Mouse (Mus musculus) forebrain, embryonic 12.5 days (tissue): ENCODE data around the gene Shroom3. TPM values are rescaled to one million over a fixed set of nuclear protein-coding genes. Genes with fewer than 3 reads are reported as not detected.

Experiments used
- ATAC-seq: fragments of 200-750 bp; cut with Nextera tagmentation; 2 replicates; pipeline ENCODE4 v1.8.0; 2017; ENCODE audit warnings: moderate TSS enrichment; ENCODE audit not compliant: low FRiP score
- H3K27ac ChIP-seq: fragments of 300-500 bp; sonication (generic); 2 replicates; pipeline ENCODE4 v1.5.1; 2016; ENCODE audit warnings: mild to moderate bottlenecking
- H3K27me3 ChIP-seq: fragments of 300-500 bp; sonication (generic); 2 replicates; pipeline ENCODE4 v1.6.1; 2016; ENCODE audit warnings: mild to moderate bottlenecking
- H3K36me3 ChIP-seq: fragments of 300-500 bp; sonication (generic); replicated peaks from 2 replicates; pipeline ENCODE4 v1.6.1; 2016; ENCODE audit warnings: mild to moderate bottlenecking
- H3K4me1 ChIP-seq: fragments of 300-500 bp; sonication (generic); 2 replicates; pipeline ENCODE4 v1.6.1; 2016
- H3K4me2 ChIP-seq: fragments of 300-500 bp; sonication (generic); 2 replicates; pipeline ENCODE4 v1.6.1; 2016; ENCODE audit warnings: mild to moderate bottlenecking, moderate library complexity
- H3K4me3 ChIP-seq: fragments of 300-500 bp; sonication (generic); replicated peaks from 2 replicates; pipeline ENCODE4 v1.5.1; 2016; ENCODE audit warnings: mild to moderate bottlenecking
- H3K9ac ChIP-seq: fragments of 300-500 bp; sonication (generic); 2 replicates; pipeline ENCODE4 v1.6.1; 2016; ENCODE audit warnings: mild to moderate bottlenecking
- H3K9me3 ChIP-seq: fragments of 300-500 bp; sonication (generic); 2 replicates; pipeline ENCODE4 v1.6.1; 2016
- WGBS: fragments of 180-500 bp; shearing (Covaris S2); methylation state at CpG from one replicate; pipeline ENCODE4 v1.1.7; 2016; 5-methylcytosine and 5-hydroxymethylcytosine counted together
- polyA plus RNA-seq: library from polyadenylated mRNA; unstranded; fragments of >200 nt; fragmentation: Nextera tagmentation; extraction: Ambion mirVana; gene quantifications from 2 replicates; pipeline ENCODE4 v1.2.1, GENCODE M21; 2016

Shroom3 gene
- 6.4 and 6.6 TPM in 2 replicates for polyA plus RNA-seq

- no peaks in the 10 kb centered on the region for H3K27me3 ChIP-seq
- ATAC-seq: peak; percentile 27; the same call in 1 of the 2 replicates
- H3K4me1 ChIP-seq: peaks cover 20% of the 10 kb centered on the region
These were observed at the start of gene Shroom3 for GRCm38 (mm10) chr5:92683351-92683807. TSS of gene Shroom3 (plus strand) at chr5:92683435.

GRCm38 (mm10) chr5:92633526-92633925 lies 49.7 kb upstream of the Shroom3 start:
- Histone ChIP-seq H3K9ac (no peak overlapping the region), H3K4me2 (no peak overlapping the region), H3K36me3 (no peaks in the 10 kb centered on the region), H3K4me1 (no peaks in the 10 kb centered on the region), H3K9me3 (no peaks in the 10 kb centered on the region), H3K27ac (no peak overlapping the region), H3K27me3 (no peaks in the 10 kb centered on the region), H3K4me3 (no peak overlapping the region)
- WGBS: 59% methylated on average over 4 of the region's 4 CpGs
- no peak for ATAC-seq

More at GRCm38 (mm10) chr5:92683351-92683807, at the start of gene Shroom3:
- under 1% methylated on average over 26 of the region's 26 CpGs for WGBS
- H3K4me2 ChIP-seq: peak within 1 kb of the TSS; percentile 84
- no peaks in the 10 kb centered on the region for H3K36me3 ChIP-seq
- no peaks in the 10 kb centered on the region for H3K9me3 ChIP-seq
- H3K9ac ChIP-seq: peak within 1 kb of the TSS; percentile 64
- H3K27ac ChIP-seq: peak within 1 kb of the TSS; percentile 81
- peak within 1 kb of the TSS; percentile 56 for H3K4me3 ChIP-seq

- H3K27me3 ChIP-seq: no peaks in the 10 kb centered on the region
- 79% methylated on average over 3 of the region's 3 CpGs for WGBS
- ATAC-seq: no peak
- H3K4me2 ChIP-seq: no peak overlapping the region
- H3K9ac ChIP-seq: no peak overlapping the region
- no peaks in the 10 kb centered on the region for H3K4me1 ChIP-seq
- no peaks in the 10 kb centered on the region for H3K9me3 ChIP-seq
- H3K27ac ChIP-seq: no peak overlapping the region
- no peak overlapping the region for H3K4me3 ChIP-seq
- H3K36me3 ChIP-seq: no peaks in the 10 kb centered on the region
These were observed 48.3 kb upstream of the Shroom3 start for GRCm38 (mm10) chr5:92634916-92635315.

- Histone ChIP-seq H3K27me3 (no peaks in the 10 kb centered on the region), H3K4me2 (no peak overlapping the region), H3K36me3 (no peaks in the 10 kb centered on the region), H3K27ac (no peak overlapping the region), H3K4me1 (no peaks in the 10 kb centered on the region), H3K9ac (no peak overlapping the region), H3K4me3 (no peak overlapping the region), H3K9me3 (no peaks in the 10 kb centered on the region)
- no peak for ATAC-seq
- WGBS: 85% methylated on average over 5 of the region's 5 CpGs
These were observed 47.3 kb upstream of the Shroom3 start for GRCm38 (mm10) chr5:92635891-92636290.

- no peaks in the 10 kb centered on the region for H3K27me3 ChIP-seq
- no peak for ATAC-seq
- H3K4me2 ChIP-seq: no peak overlapping the region
These were observed 42.4 kb upstream of the Shroom3 start for GRCm38 (mm10) chr5:92640861-92641260.

GRCm38 (mm10) chr5:92656256-92656655 lies 27.0 kb upstream of the Shroom3 start:
- Histone ChIP-seq H3K4me1 (no peaks in the 10 kb centered on the region), H3K27me3 (no peaks in the 10 kb centered on the region), H3K4me2 (no peak overlapping the region), H3K9me3 (no peaks in the 10 kb centered on the region), H3K9ac (no peak overlapping the region), H3K36me3 (no peaks in the 10 kb centered on the region), H3K27ac (no peak overlapping the region), H3K4me3 (no peak overlapping the region)
- no peak for ATAC-seq
- WGBS: 28% methylated on average over 1 of the region's 1 CpGs

More at GRCm38 (mm10) chr5:92640861-92641260, 42.4 kb upstream of the Shroom3 start:
- H3K4me1 ChIP-seq: no peaks in the 10 kb centered on the region
- WGBS: 89% methylated on average over 3 of the region's 3 CpGs
- no peak overlapping the region for H3K9ac ChIP-seq
- no peaks in the 10 kb centered on the region for H3K9me3 ChIP-seq
- H3K27ac ChIP-seq: no peak overlapping the region
- no peaks in the 10 kb centered on the region for H3K36me3 ChIP-seq
- H3K4me3 ChIP-seq: no peak overlapping the region

- no peaks in the 10 kb centered on the region for H3K36me3 ChIP-seq
- H3K4me2 ChIP-seq: no peak overlapping the region
- H3K4me1 ChIP-seq: no peaks in the 10 kb centered on the region
- no peaks in the 10 kb centered on the region for H3K9me3 ChIP-seq
- no peak overlapping the region for H3K4me3 ChIP-seq
- H3K27ac ChIP-seq: no peak overlapping the region
- H3K9ac ChIP-seq: no peak overlapping the region
- no peak for ATAC-seq
- 77% methylated on average over 2 of the region's 2 CpGs for WGBS
- no peaks in the 10 kb centered on the region for H3K27me3 ChIP-seq
These were observed 18.9 kb upstream of the Shroom3 start for GRCm38 (mm10) chr5:92664321-92664720.

- ATAC-seq: no peak
- H3K9me3 ChIP-seq: no peaks in the 10 kb centered on the region
- H3K36me3 ChIP-seq: no peaks in the 10 kb centered on the region
- no peak overlapping the region for H3K4me2 ChIP-seq
- H3K4me1 ChIP-seq: 0 out of 2 replicates have a peak, but pooled peaks cover 7% of the 10 kb centered on the region
- WGBS: 84% methylated on average over 5 of the region's 5 CpGs
- no peak overlapping the region for H3K4me3 ChIP-seq
- H3K27ac ChIP-seq: no peak overlapping the region
- no peak overlapping the region for H3K9ac ChIP-seq
- no peaks in the 10 kb centered on the region for H3K27me3 ChIP-seq
These were observed 16.4 kb upstream of the Shroom3 start for GRCm38 (mm10) chr5:92666860-92667259.

GRCm38 (mm10) chr5:92674859-92675573 lies 8.2 kb upstream of the Shroom3 start, which contains the start of gene Ccdc158:
TSS of gene Ccdc158 (minus strand) at chr5:92675271.
- ATAC-seq: peak; percentile 94
- Histone ChIP-seq H3K9me3 (no peaks in the 10 kb centered on the region), H3K4me1 (peaks cover 14% of the 10 kb centered on the region), H3K4me2 (peak within 1 kb of the TSS; percentile 68), H3K27ac (no peak within 1 kb of the TSS), H3K36me3 (no peaks in the 10 kb centered on the region), H3K27me3 (0 out of 2 replicates have a peak, but pooled peaks cover 8% of the 10 kb centered on the region), H3K4me3 (peak within 1 kb of the TSS; percentile 41), H3K9ac (peak within 1 kb of the TSS; percentile 30; the same call in 1 of the 2 replicates)
- 12% methylated on average over 52 of the region's 55 CpGs for WGBS

GRCm38 (mm10) chr5:92675574-92675920 lies 7.7 kb upstream of the Shroom3 start:
- Histone ChIP-seq H3K4me3 (peak overlapping the region; percentile 41), H3K36me3 (no peaks in the 10 kb centered on the region), H3K27me3 (0 out of 2 replicates have a peak, but pooled peaks cover 8% of the 10 kb centered on the region), H3K9me3 (no peaks in the 10 kb centered on the region), H3K4me2 (peak overlapping the region; percentile 68), H3K4me1 (peaks cover 11% of the 10 kb centered on the region), H3K27ac (no peak overlapping the region), H3K9ac (peak overlapping the region; percentile 30; the same call in 1 of the 2 replicates)
- ATAC-seq: no peak; the same call in 1 of the 2 replicates
- WGBS: 1% methylated on average over 9 of the region's 9 CpGs

- no peak overlapping the region for H3K9ac ChIP-seq
- H3K4me2 ChIP-seq: no peak overlapping the region
- WGBS: 26% methylated on average over 4 of the region's 4 CpGs
- peaks cover 25% of the 10 kb centered on the region for H3K4me1 ChIP-seq
- 0 out of 2 replicates have a peak, but pooled peaks cover 3% of the 10 kb centered on the region for H3K27me3 ChIP-seq
- no peaks in the 10 kb centered on the region for H3K9me3 ChIP-seq
- ATAC-seq: no peak
- no peak overlapping the region for H3K27ac ChIP-seq
- no peak overlapping the region for H3K4me3 ChIP-seq
- H3K36me3 ChIP-seq: no peaks in the 10 kb centered on the region
These were observed 3.8 kb upstream of the Shroom3 start for GRCm38 (mm10) chr5:92679441-92679840.

GRCm38 (mm10) chr5:92681861-92682260 lies 1.4 kb upstream of the Shroom3 start:
- WGBS: 83% methylated on average over 10 of the region's 10 CpGs
- H3K27me3 ChIP-seq: no peaks in the 10 kb centered on the region
- no peak overlapping the region for H3K27ac ChIP-seq
- H3K4me3 ChIP-seq: no peak overlapping the region
- no peaks in the 10 kb centered on the region for H3K36me3 ChIP-seq
- ATAC-seq: no peak
- H3K9me3 ChIP-seq: no peaks in the 10 kb centered on the region
- H3K9ac ChIP-seq: no peak overlapping the region
- H3K4me2 ChIP-seq: no peak overlapping the region
- peaks cover 20% of the 10 kb centered on the region for H3K4me1 ChIP-seq
